20 mouse cellular contexts compared by ENCODE assay signal in the genomic region with DNA sequence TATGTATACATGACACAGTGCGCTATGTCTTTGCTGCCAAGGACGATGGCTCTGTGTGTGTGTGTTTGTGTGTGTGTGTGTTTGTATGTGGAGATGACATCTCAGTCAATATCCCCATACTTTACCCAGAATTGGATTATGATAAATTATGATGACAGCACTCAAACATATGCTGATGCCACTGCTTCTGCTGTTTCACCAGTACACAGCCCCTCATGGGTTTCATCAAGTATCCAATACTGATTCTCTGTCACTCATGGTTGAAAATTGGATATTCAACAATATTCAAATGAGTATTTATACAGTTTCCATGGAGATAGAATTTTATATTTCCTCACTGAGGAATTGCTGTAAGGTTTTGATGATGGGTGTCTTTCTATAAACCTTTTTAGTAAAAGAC.
"Had no signal": no experiment of that assay in that cellular context is flagged by ENCODE, and none has a peak within 500 bp of the region (broad histone marks: within the 10 kb centered on the region; RNA-seq: fewer than 3 reads in every experiment).

No protein-coding gene starts in this region.

- H3K9ac ChIP-seq: kidney, embryonic 15.5 days; liver, embryonic 13.5 days; midbrain, embryonic 12.5 days; neural tube, embryonic 12.5 days; neural tube, embryonic 15.5 days had no signal

- H3K4me1 ChIP-seq: liver, embryonic 13.5 days; midbrain, embryonic 12.5 days; neural tube, embryonic 12.5 days; neural tube, embryonic 15.5 days had no signal

- H3K4me3 ChIP-seq: kidney, embryonic 15.5 days; left cerebral cortex, adult 2 months; liver, embryonic 13.5 days; midbrain, embryonic 12.5 days; neural tube, embryonic 12.5 days; neural tube, embryonic 15.5 days had no signal

- DNase-seq: kidney, adult 8-10 months; kidney, postnatal 10 days; kidney, postnatal 36 days; layer of hippocampus, postnatal 36 days; liver, embryonic 13.5 days; lung, adult 2 months; lung, postnatal 14 days; lung, postnatal 4 days; right cerebral cortex, adult 18-20 months; right cerebral cortex, postnatal 14 days; right cerebral cortex, postnatal 4 days; thymus, adult 2 months; thymus, postnatal 14 days; thymus, postnatal 4 days had no signal

- H3K27ac ChIP-seq: kidney, embryonic 15.5 days; left cerebral cortex, adult 2 months; liver, embryonic 13.5 days; midbrain, embryonic 12.5 days; neural tube, embryonic 12.5 days; neural tube, embryonic 15.5 days; stomach, postnatal 0 days had no signal

- H3K4me2 ChIP-seq: kidney, embryonic 15.5 days; liver, embryonic 13.5 days; midbrain, embryonic 12.5 days; neural tube, embryonic 12.5 days; neural tube, embryonic 15.5 days had no signal

- H3K9me3 ChIP-seq: kidney, embryonic 15.5 days; liver, embryonic 13.5 days; midbrain, embryonic 12.5 days; neural tube, embryonic 12.5 days; neural tube, embryonic 15.5 days had no signal

- H3K27me3 ChIP-seq: kidney, embryonic 15.5 days; liver, embryonic 13.5 days; midbrain, embryonic 12.5 days; neural tube, embryonic 12.5 days; neural tube, embryonic 15.5 days had no signal

- H3K36me3 ChIP-seq: kidney, embryonic 15.5 days; liver, embryonic 13.5 days; midbrain, embryonic 12.5 days; neural tube, embryonic 12.5 days; neural tube, embryonic 15.5 days had no signal
